Mouse (Mus musculus): ENCODE measurements at regions not wholly inside any gene's neighbourhood (a gene's known extent, or its start where the extent isn't known, plus 50 kb on each side); places are given as distances from the start of the nearest gene placed in this dataset.

DNA sequence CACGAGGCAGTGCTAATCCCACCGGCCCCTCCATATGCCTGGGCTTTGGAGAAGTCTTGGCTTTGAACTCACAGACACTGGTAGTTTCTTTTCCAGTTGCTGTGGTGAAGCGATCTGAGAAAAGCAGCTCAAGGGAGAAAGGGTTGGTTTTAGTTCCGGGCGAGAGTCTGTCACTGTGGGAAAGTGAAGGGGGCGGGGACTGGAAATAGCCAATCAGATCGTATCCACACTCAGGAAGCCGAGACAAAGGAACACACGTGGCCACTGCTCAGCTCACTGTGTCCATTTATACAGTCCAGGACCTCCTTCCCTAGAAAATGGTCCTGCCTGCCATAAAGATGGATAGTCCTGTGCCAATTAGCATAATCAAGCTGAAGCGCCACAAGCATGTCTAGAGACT is 57.2 kb upstream of the Tgfbr2 start:
- WGBS: 79% methylated on average over 10 of the region's 10 CpGs
- no peaks in the 10 kb centered on the region for H3K9me3 ChIP-seq (replicated peaks)
- H3K9ac ChIP-seq: no peak overlapping the region
- no peak for ATAC-seq (replicated peaks; ENCODE audit: low FRiP score)
- H3K4me2 ChIP-seq: no peak overlapping the region
- H3K27ac ChIP-seq: no peak overlapping the region
- no peak overlapping the region for H3K4me3 ChIP-seq (replicated peaks)
- H3K36me3 ChIP-seq: no peaks in the 10 kb centered on the region
- H3K4me1 ChIP-seq: peaks cover 10% of the 10 kb centered on the region
- H3K27me3 ChIP-seq: no peaks in the 10 kb centered on the region

DNA sequence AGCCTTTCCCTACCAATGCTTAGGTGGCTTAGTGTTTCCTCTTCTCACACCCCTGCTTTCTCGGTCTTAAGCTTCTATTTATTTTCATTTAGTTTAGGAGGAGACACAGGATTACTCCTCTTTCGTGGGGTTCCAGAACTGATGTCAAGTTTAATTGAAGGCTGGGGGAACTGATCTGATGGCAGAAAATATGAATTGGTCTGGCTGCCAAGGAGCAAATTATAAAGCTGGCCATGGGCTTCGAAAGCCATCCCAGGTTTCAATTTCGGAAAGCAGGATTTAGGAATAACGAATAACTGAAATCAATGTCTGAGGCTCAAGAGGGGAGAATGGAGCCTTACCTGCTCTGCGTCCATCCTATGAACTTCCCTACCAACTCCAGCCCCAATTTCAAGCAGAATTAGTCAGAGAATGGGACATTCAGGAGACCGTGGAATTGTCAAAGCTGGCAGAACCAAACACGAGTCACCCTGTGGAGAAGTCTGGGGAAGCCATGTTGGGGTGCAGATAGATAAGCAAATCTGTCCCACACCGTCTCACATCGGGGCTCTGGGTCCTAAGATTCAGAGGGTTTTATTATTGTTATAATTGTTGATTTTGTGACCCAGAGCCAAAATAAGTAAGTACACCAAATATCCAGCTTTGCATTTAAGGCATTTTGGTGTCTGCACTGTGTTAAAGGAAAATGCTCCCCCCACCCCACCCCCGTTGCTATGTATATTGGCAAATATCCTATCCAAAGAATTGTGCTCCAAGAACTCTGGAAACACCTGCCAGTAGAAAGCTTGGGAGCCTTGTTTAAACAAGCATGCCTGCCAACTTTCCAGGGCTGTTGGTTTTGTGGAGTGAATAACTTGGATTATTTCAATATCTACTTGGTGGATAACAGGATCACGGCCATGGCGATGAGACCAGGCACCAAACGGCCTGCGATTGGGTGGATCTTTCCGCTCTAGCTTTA is 56.5 kb upstream of the Tgfbr2 start:
- no peak overlapping the region for H3K4me3 ChIP-seq (replicated peaks)
- ATAC-seq (replicated peaks; ENCODE audit: low FRiP score): no peak
- no peak overlapping the region for H3K9ac ChIP-seq
- 78% methylated on average over 16 of the region's 16 CpGs for WGBS
- no peaks in the 10 kb centered on the region for H3K27me3 ChIP-seq
- H3K4me1 ChIP-seq: peaks cover 10% of the 10 kb centered on the region
- no peak overlapping the region for H3K27ac ChIP-seq
- H3K36me3 ChIP-seq: no peaks in the 10 kb centered on the region
- H3K4me2 ChIP-seq: no peak overlapping the region
- no peaks in the 10 kb centered on the region for H3K9me3 ChIP-seq (replicated peaks)

DNA sequence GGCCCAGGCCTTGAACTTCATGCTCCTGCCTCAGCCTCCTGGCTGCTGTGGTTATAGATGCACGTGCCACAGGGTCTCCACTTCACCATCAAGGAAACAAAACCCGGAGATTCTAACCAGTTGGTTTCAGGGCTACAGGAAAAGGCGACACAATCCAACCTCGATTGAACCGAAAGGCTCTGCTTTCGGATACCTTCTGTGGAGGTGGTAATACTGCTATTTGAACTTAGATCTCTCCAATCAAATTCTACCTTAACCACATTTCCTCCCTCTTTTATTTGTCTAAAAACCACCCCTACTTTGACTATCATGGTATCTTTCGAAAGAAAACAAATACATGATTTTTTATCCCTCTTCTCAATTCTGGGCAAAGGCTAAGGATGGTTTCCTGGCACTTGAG is 55.2 kb upstream of the Tgfbr2 start:
- ATAC-seq (replicated peaks; ENCODE audit: low FRiP score): no peak
- 91% methylated on average over 7 of the region's 7 CpGs for WGBS
- Histone ChIP-seq H3K36me3 (no peaks in the 10 kb centered on the region), H3K4me3 (replicated peaks) (no peak overlapping the region), H3K9me3 (replicated peaks) (no peaks in the 10 kb centered on the region), H3K27ac (no peak overlapping the region), H3K27me3 (no peaks in the 10 kb centered on the region), H3K4me1 (peaks cover 10% of the 10 kb centered on the region), H3K9ac (no peak overlapping the region), H3K4me2 (no peak overlapping the region)

DNA sequence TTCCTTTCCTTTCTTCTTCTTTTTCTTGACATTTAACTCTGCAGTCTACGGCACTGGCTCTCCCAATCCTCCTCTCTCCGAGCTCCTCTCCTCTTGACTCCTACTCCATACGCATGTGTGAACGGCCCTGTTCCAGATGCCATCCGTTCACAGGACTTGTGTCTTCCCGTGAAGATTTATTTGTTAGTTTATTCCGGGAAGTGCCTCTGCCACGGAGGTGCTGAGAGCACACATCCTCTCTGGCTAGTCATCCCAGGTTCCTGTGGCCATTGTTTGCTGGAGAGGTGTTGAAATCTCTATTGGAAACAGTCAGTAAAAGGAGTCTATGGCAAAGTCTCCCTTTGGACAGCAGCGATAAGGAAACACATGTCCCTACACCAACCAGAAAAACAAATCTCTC is 53.3 kb upstream of the Tgfbr2 start:
- no peak overlapping the region for H3K9ac ChIP-seq
- peaks cover 6% of the 10 kb centered on the region; the same call in 1 of the 2 replicates for H3K4me1 ChIP-seq
- peak overlapping the region; percentile 59 for H3K27ac ChIP-seq
- ATAC-seq (replicated peaks; ENCODE audit: low FRiP score): no peak
- no peak overlapping the region for H3K4me2 ChIP-seq
- H3K27me3 ChIP-seq: no peaks in the 10 kb centered on the region
- WGBS: 19% methylated on average over 9 of the region's 9 CpGs
- H3K36me3 ChIP-seq: no peaks in the 10 kb centered on the region
- H3K4me3 ChIP-seq (replicated peaks): no peak overlapping the region
- no peaks in the 10 kb centered on the region for H3K9me3 ChIP-seq (replicated peaks)

DNA sequence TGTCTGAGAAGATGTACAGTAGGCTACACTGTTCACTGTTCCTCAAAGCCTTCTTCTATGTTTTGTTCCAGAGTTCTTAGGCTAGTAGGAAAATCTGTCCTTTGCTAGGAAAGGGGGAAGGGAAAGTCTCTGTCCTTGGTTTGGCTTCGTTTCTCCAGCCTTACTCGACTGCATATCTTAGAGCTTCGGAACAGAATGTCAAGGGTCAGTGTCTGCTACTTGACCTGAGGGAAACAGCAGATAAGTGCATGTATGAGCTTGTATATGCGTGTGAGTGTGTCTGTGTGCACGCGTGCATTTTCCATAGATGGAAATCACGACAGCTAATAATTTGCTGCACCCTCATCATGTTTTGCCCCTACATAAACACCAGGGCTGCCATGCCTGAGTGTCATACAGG is 52.6 kb upstream of the Tgfbr2 start:
- WGBS: 56% methylated on average over 7 of the region's 7 CpGs
- H3K9me3 ChIP-seq (replicated peaks): no peaks in the 10 kb centered on the region
- H3K4me1 ChIP-seq: peaks cover 6% of the 10 kb centered on the region; the same call in 1 of the 2 replicates
- H3K27me3 ChIP-seq: no peaks in the 10 kb centered on the region
- H3K4me2 ChIP-seq: no peak overlapping the region
- H3K27ac ChIP-seq: 0 out of 2 replicates have a peak overlapping the region, but pooled peaks have one; percentile 10
- ATAC-seq (replicated peaks; ENCODE audit: low FRiP score): no peak
- no peak overlapping the region for H3K4me3 ChIP-seq (replicated peaks)
- H3K36me3 ChIP-seq: no peaks in the 10 kb centered on the region
- no peak overlapping the region for H3K9ac ChIP-seq

Data from kidney, embryonic 15.5 days (tissue).